Mouse (Mus musculus) CH12.LX (cell line): ENCODE measurements around the gene Fads1. TPM values are rescaled to one million over a fixed set of nuclear protein-coding genes. Genes with fewer than 3 reads are reported as not detected.

ENCODE experiments used
- DNase-seq: peaks from one replicate; pipeline ENCODE4 v3.0.0-alpha.2; 2013; ENCODE audit errors: extremely low read depth
- H3K27ac ChIP-seq: 2 replicates; pipeline ENCODE4 v1.5.1; 2012; ENCODE audit warnings: low read depth, mild to moderate bottlenecking, control low read depth, moderate library complexity; ENCODE audit not compliant: insufficient read depth
- H3K27me3 ChIP-seq: replicated peaks from 2 replicates; pipeline ENCODE3; 2012; ENCODE audit warnings: inconsistent platforms
- H3K36me3 ChIP-seq, 2 experiments: replicated peaks in 1 of 2; 2 replicates each; pipeline versions ENCODE3 to v1.6.1; 2012; ENCODE audit warnings: inconsistent platforms in 1 of 2, low read length in 1 of 2, mild to moderate bottlenecking in 1 of 2, mixed read lengths in 1 of 2, moderate library complexity in 1 of 2; ENCODE audit not compliant: control insufficient read depth in 1 of 2, insufficient read depth in 1 of 2
- H3K4me1 ChIP-seq, 2 experiments: 2 replicates each; pipeline ENCODE4 v1.6.1; 2012; ENCODE audit warnings: inconsistent platforms in 1 of 2, moderate library complexity in 1 of 2; ENCODE audit not compliant: insufficient read depth in 2 of 2, control insufficient read depth in 1 of 2
- H3K4me2 ChIP-seq: 2 replicates; pipeline ENCODE4 v1.6.1; 2012; ENCODE audit warnings: low read depth, mild to moderate bottlenecking, control low read depth; ENCODE audit not compliant: poor library complexity, insufficient read depth, severe bottlenecking
- H3K4me3 ChIP-seq, 3 experiments: fragments of 150-350 bp in 1 of 3; sonication (generic) in 1 of 3; replicated peaks in 1 of 3; 2 replicates each; pipeline versions ENCODE3 to v1.5.1; 2011 to 2012; ENCODE audit warnings: low read depth in 2 of 3, low read length in 2 of 3, mild to moderate bottlenecking in 2 of 3, moderate library complexity in 2 of 3, control low read depth in 1 of 3, improper control_type of control experiment in 1 of 3, inconsistent platforms in 1 of 3, mixed read lengths in 1 of 3; ENCODE audit not compliant: poor library complexity in 1 of 3
- H3K79me2 ChIP-seq: replicated peaks from 2 replicates; pipeline ENCODE4 v1.6.1; 2012; ENCODE audit warnings: mild to moderate bottlenecking, moderate library complexity; ENCODE audit not compliant: control insufficient read depth, poor library complexity, insufficient read depth, severe bottlenecking; ENCODE audit errors: extremely low read depth
- H3K9ac ChIP-seq: 2 replicates; pipeline ENCODE4 v1.6.1; 2012; ENCODE audit warnings: low read depth, mild to moderate bottlenecking, control low read depth, moderate library complexity; ENCODE audit not compliant: insufficient read depth
- H3K9me3 ChIP-seq: replicated peaks from 2 replicates; pipeline ENCODE3; 2012; ENCODE audit warnings: low read length, inconsistent platforms, mixed read lengths
- BHLHE40 ChIP-seq: IDR thresholded peaks from 2 replicates; pipeline ENCODE4 v1.6.1; 2011; ENCODE audit warnings: mild to moderate bottlenecking, low read depth, low read length, improper control_type of control experiment
- CTCF ChIP-seq, 2 experiments: IDR thresholded peaks in 1 of 2; conservative IDR thresholded peaks in 1 of 2; 2 replicates each; pipeline ENCODE4 v1.5.1; 2011 to 2012; ENCODE audit warnings: low read depth in 2 of 2, low read length in 2 of 2, improper control_type of control experiment in 1 of 2, inconsistent platforms in 1 of 2, mild to moderate bottlenecking in 1 of 2, moderate library complexity in 1 of 2
- E2F4 ChIP-seq: IDR thresholded peaks from 2 replicates; pipeline ENCODE4 v1.6.1; 2011; ENCODE audit warnings: low read depth, low read length, improper control_type of control experiment; ENCODE audit not compliant: insufficient replicate concordance
- ELF1 ChIP-seq: IDR thresholded peaks from 2 replicates; pipeline ENCODE4 v1.6.1; 2014; ENCODE audit warnings: low read depth, mild to moderate bottlenecking, inconsistent platforms, low read length, improper control_type of control experiment
- EP300 ChIP-seq: IDR thresholded peaks from 2 replicates; pipeline ENCODE4 v1.6.1; 2011; ENCODE audit warnings: low read length, improper control_type of control experiment
- ETS1 ChIP-seq: conservative IDR thresholded peaks from 2 replicates; pipeline ENCODE4 v1.6.1; 2012; ENCODE audit warnings: low read depth, mild to moderate bottlenecking, inconsistent platforms, low read length, improper control_type of control experiment, moderate library complexity
- GABPA ChIP-seq: IDR thresholded peaks from 2 replicates; pipeline ENCODE4 v1.6.1; 2012; ENCODE audit warnings: low read depth, low read length, improper control_type of control experiment, inconsistent platforms; ENCODE audit not compliant: insufficient replicate concordance
- HCFC1 ChIP-seq: IDR thresholded peaks from 2 replicates; pipeline ENCODE4 v1.6.1; 2012; ENCODE audit warnings: low read depth, mild to moderate bottlenecking, inconsistent platforms, low read length, improper control_type of control experiment
- JUN ChIP-seq: IDR thresholded peaks from 2 replicates; pipeline ENCODE4 v1.6.1; 2011; ENCODE audit warnings: low read depth, mild to moderate bottlenecking, low read length, improper control_type of control experiment, moderate library complexity; ENCODE audit not compliant: insufficient read depth
- JUND ChIP-seq: conservative IDR thresholded peaks from 2 replicates; pipeline ENCODE4 v1.6.1; 2011; ENCODE audit warnings: low read depth, low read length, improper control_type of control experiment
- KAT2A ChIP-seq: IDR thresholded peaks from 2 replicates; pipeline ENCODE4 v1.6.1; 2012; ENCODE audit warnings: low read length, improper control_type of control experiment, inconsistent platforms; ENCODE audit not compliant: insufficient replicate concordance
- MAZ ChIP-seq: IDR thresholded peaks from 2 replicates; pipeline ENCODE4 v1.6.1; 2012; ENCODE audit warnings: low read depth, mild to moderate bottlenecking, inconsistent platforms, low read length, improper control_type of control experiment, moderate library complexity
- MXI1 ChIP-seq: IDR thresholded peaks from 2 replicates; pipeline ENCODE4 v1.6.1; 2011; ENCODE audit warnings: mild to moderate bottlenecking, low read depth, low read length, improper control_type of control experiment
- MYC ChIP-seq: IDR thresholded peaks from 2 replicates; pipeline ENCODE4 v1.6.1; 2011; ENCODE audit warnings: low read depth, mild to moderate bottlenecking, improper control_type of control experiment, low read length
- NELFE ChIP-seq: IDR thresholded peaks from 2 replicates; pipeline ENCODE4 v1.6.1; 2011; ENCODE audit warnings: low read depth, low read length, improper control_type of control experiment
- PAX5 ChIP-seq: IDR thresholded peaks from 2 replicates; pipeline ENCODE4 v1.6.1; 2012; ENCODE audit warnings: low read length, inconsistent platforms, mixed read lengths
- POLR2A ChIP-seq: IDR thresholded peaks from 2 replicates; pipeline ENCODE4 v1.6.1; 2011; ENCODE audit warnings: low read depth, mild to moderate bottlenecking, improper control_type of control experiment, low read length
- RAD21 ChIP-seq: IDR thresholded peaks from 2 replicates; pipeline ENCODE4 v1.6.1; 2011; ENCODE audit warnings: low read depth, mild to moderate bottlenecking, low read length, improper control_type of control experiment, moderate library complexity
- RCOR1 ChIP-seq: conservative IDR thresholded peaks from 2 replicates; pipeline ENCODE4 v1.6.1; 2012; ENCODE audit warnings: low read depth, mild to moderate bottlenecking, inconsistent platforms, low read length, improper control_type of control experiment
- SIN3A ChIP-seq: IDR thresholded peaks from 2 replicates; pipeline ENCODE4 v1.6.1; 2012; ENCODE audit warnings: low read length, improper control_type of control experiment, inconsistent platforms
- SMC3 ChIP-seq: IDR thresholded peaks from 2 replicates; pipeline ENCODE4 v1.6.1; 2011; ENCODE audit warnings: low read depth, low read length, improper control_type of control experiment
- UBTF ChIP-seq: IDR thresholded peaks from 2 replicates; pipeline ENCODE4 v1.6.1; 2012; ENCODE audit warnings: low read depth, mild to moderate bottlenecking, inconsistent platforms, low read length, improper control_type of control experiment, moderate library complexity
- USF1 ChIP-seq: IDR thresholded peaks from 2 replicates; pipeline ENCODE4 v1.6.1; 2014; ENCODE audit warnings: low read depth, mild to moderate bottlenecking, inconsistent platforms, low read length, improper control_type of control experiment
- USF2 ChIP-seq: conservative IDR thresholded peaks from 2 replicates; pipeline ENCODE4 v1.6.1; 2011; ENCODE audit warnings: low read depth, low read length, improper control_type of control experiment
- ZNF384 ChIP-seq: IDR thresholded peaks from 2 replicates; pipeline ENCODE4 v1.6.1; 2012; ENCODE audit warnings: low read depth, low read length, improper control_type of control experiment, inconsistent platforms
- dilution Hi-C: fragments of 300-500 bp; cut with MboI; formaldehyde crosslinking; loops from 2 replicates; pipeline ENCODE4 v1.14.3; 2020; ENCODE audit warnings: low sequenced_read_pairs; ENCODE audit not compliant: extremely low pct_unique_long_range_greater_than_20kb, extremely low pct_ligation_motif_present
- in situ Hi-C: fragments of 300-500 bp; cut with MboI; formaldehyde crosslinking; loops from 3 replicates; pipeline ENCODE4 v1.14.3; 2019; ENCODE audit warnings: low sequenced_read_pairs, low pct_ligation_motif_present, low pct_unique_long_range_greater_than_20kb, mixed read lengths
- polyA plus RNA-seq: library from polyadenylated mRNA; unstranded; fragments of >175 nt; gene quantifications from 2 replicates; pipeline ENCODE4 v1.2.1, GENCODE M21; 2012; ENCODE audit warnings: low read depth; ENCODE audit not compliant: insufficient read length
- total RNA-seq, 2 experiments: library from RNA; depleted of rRNA; stranded (reverse); fragments of 300-350 nt in 1 of 2; fragments of >200 nt in 1 of 2; gene quantifications; 2 replicates each; pipeline ENCODE4 v1.2.3; 2012 to 2014

The Fads1 gene
- total and polyA plus RNA-seq, 3 experiments = 30.6 to 44.7 (median 37.2) TPM

- DNase-seq = no peak
- dilution Hi-C loops (no loop called here), in situ Hi-C loops (no loop called here)
Observed at GRCm38 (mm10) chr19:10189022-10189421, 6.3 kb downstream of the Fads1 start.

GRCm38 (mm10) chr19:10189940-10190339 is 7.3 kb downstream of the Fads1 start:
- H3K4me3 ChIP-seq = no peak overlapping the region
- peaks cover 61 to 94% of the 10 kb centered on the region in 2 experiments for H3K36me3 ChIP-seq
- in situ Hi-C loops (no loop called here), dilution Hi-C loops (no loop called here)
- no peak overlapping the region for H3K27ac ChIP-seq
- H3K4me2 ChIP-seq = no peak overlapping the region
- TF ChIP-seq BHLHE40 (no peak), SMC3 (no peak), PAX5 (no peak), ZNF384 (no peak), KAT2A (no peak), MAZ (no peak), MXI1 (no peak), USF1 (no peak), UBTF (no peak), POLR2A (no peak), CTCF (conservative IDR thresholded peaks at IDR 0.05 in 1 of 2, IDR thresholded peaks at IDR 0.05 in 1 of 2; ENCODE audit: low read depth in 2 of 2, low read length in 2 of 2) (no peak), SIN3A (no peak), ETS1 (no peak), USF2 (no peak), NELFE (no peak), RCOR1 (no peak), JUND (no peak), MYC (no peak), ELF1 (no peak)
- H3K79me2 ChIP-seq = no peaks in the 10 kb centered on the region
- H3K4me1 ChIP-seq = peaks cover 4 to 23% of the 10 kb centered on the region in 2 experiments; a peak in 3 of 4 replicates
- DNase-seq = no peak
- H3K27me3 ChIP-seq = no peaks in the 10 kb centered on the region
- no peak overlapping the region for H3K9ac ChIP-seq
- H3K9me3 ChIP-seq = no peaks in the 10 kb centered on the region

More at GRCm38 (mm10) chr19:10189022-10189421, 6.3 kb downstream of the Fads1 start:
- no peak for TF ChIP-seq RAD21
- TF ChIP-seq POLR2A = no peak
- no peak for TF ChIP-seq NELFE
- no peak for TF ChIP-seq HCFC1
- TF ChIP-seq GABPA = no peak
- no peak for TF ChIP-seq JUN
- TF ChIP-seq SIN3A = no peak
- TF ChIP-seq UBTF = no peak
- no peak for TF ChIP-seq RCOR1
- no peak for TF ChIP-seq EP300
- no peak for TF ChIP-seq E2F4
- TF ChIP-seq USF1 = no peak
- no peaks in the 10 kb centered on the region for H3K9me3 ChIP-seq
- no peak overlapping the region for H3K4me2 ChIP-seq
- H3K27me3 ChIP-seq = no peaks in the 10 kb centered on the region
- peaks cover 10 to 32% of the 10 kb centered on the region in 2 experiments for H3K4me1 ChIP-seq
- H3K27ac ChIP-seq = no peak overlapping the region
- H3K4me3 ChIP-seq = no peak overlapping the region
- peaks cover 52 to 90% of the 10 kb centered on the region in 2 experiments for H3K36me3 ChIP-seq
- no peak overlapping the region for H3K9ac ChIP-seq
- H3K79me2 ChIP-seq = no peaks in the 10 kb centered on the region
